In the genomic region with DNA sequence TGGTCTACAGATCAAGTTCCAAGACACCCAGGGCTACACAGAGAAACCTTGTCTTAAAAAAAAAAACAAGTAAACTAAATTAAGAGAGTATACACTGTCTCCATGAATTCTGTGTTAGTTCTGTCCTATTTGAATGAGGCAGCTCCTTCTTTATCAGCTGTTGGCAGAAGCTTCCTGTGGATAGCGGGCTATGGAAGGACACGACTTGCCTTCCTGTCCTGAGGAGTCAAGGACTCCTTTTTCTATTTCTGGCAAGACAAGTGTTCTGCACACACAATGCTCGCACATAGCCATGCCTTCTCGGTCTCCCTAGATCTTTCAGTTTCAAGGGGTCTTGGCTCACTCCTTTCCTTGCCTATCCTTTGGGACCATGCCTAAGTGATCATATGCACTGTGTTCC, we compare ENCODE assay signal across 1 mouse cellular context.
TF ChIP-seq lines count a peak whose summit lies in the region.

No protein-coding gene starts in this region.

TF ChIP-seq in MEL, 35 proteins besides CTCF, POLR2A, EP300 and RAD21:
- TF ChIP-seq TBP (IDR thresholded peaks at IDR 0.05; ENCODE audit: low read depth, low read length) (no peak), MYB (IDR thresholded peaks at IDR 0.05; ENCODE audit: low read depth, low read length) (no peak), TAL1 (IDR thresholded peaks at IDR 0.05; ENCODE audit: low read length) (peak; percentile 50), GABPA (IDR thresholded peaks at IDR 0.05; ENCODE audit: low read depth, low read length) (no peak), TCF12 (IDR thresholded peaks at IDR 0.05; ENCODE audit: low read depth, low read length) (no peak), MAZ (IDR thresholded peaks at IDR 0.05; ENCODE audit: low read depth, low read length) (no peak), JUND (IDR thresholded peaks at IDR 0.05; ENCODE audit: low read depth, low read length) (no peak), HCFC1 (IDR thresholded peaks at IDR 0.05; ENCODE audit: low read depth, low read length) (no peak), E2F4 (IDR thresholded peaks at IDR 0.05; ENCODE audit: borderline replicate concordance, low read depth, low read length) (no peak)
